Mouse (Mus musculus): ENCODE data around the gene Slc16a11. TPM values are rescaled to one million over a fixed set of nuclear protein-coding genes. Genes with fewer than 3 reads are reported as not detected.
"Not testable (repeated sequence)": the region's sequence is repeated elsewhere in the genome, so short reads cannot be mapped to it uniquely, and the experiment has no call there.

The Slc16a11 gene
- not detected in 2 replicates for total RNA-seq (2015; ENCODE audit: low replicate concordance)
- not detected in 2 replicates for total RNA-seq (2017; ENCODE audit: low replicate concordance)

GRCm38 (mm10) chr11:70212423-70212822 lies at the start of gene Slc16a11:
TSS of gene Slc16a11 (plus strand) at chr11:70212752.
- no peak for ATAC-seq (replicated peaks; ENCODE audit: low FRiP score, poor library complexity, severe bottlenecking)

- ATAC-seq (replicated peaks; ENCODE audit: low FRiP score, poor library complexity, severe bottlenecking): no peak
Measured at GRCm38 (mm10) chr11:70165972-70166921, 46.3 kb upstream of the Slc16a11 start.

GRCm38 (mm10) chr11:70168136-70168535 lies 44.4 kb upstream of the Slc16a11 start:
- ATAC-seq (replicated peaks; ENCODE audit: low FRiP score, poor library complexity, severe bottlenecking): no peak

GRCm38 (mm10) chr11:70169471-70169870 lies 43.1 kb upstream of the Slc16a11 start:
- not testable (repeated sequence) for ATAC-seq (replicated peaks; ENCODE audit: low FRiP score, poor library complexity, severe bottlenecking)

- no peak for ATAC-seq (replicated peaks; ENCODE audit: low FRiP score, poor library complexity, severe bottlenecking)
Measured at GRCm38 (mm10) chr11:70170291-70170690, 42.3 kb upstream of the Slc16a11 start.

- no peak for ATAC-seq (replicated peaks; ENCODE audit: low FRiP score, poor library complexity, severe bottlenecking)
Measured at GRCm38 (mm10) chr11:70171181-70171580, 41.4 kb upstream of the Slc16a11 start.

GRCm38 (mm10) chr11:70171847-70172246 lies 40.7 kb upstream of the Slc16a11 start:
- 0 out of 2 replicates have a peak, but pooled peaks have one; percentile 57 for ATAC-seq (replicated peaks; ENCODE audit: low FRiP score, poor library complexity, severe bottlenecking)

GRCm38 (mm10) chr11:70172298-70172697 lies 40.3 kb upstream of the Slc16a11 start:
- no peak for ATAC-seq (replicated peaks; ENCODE audit: low FRiP score, poor library complexity, severe bottlenecking)

- no peak for ATAC-seq (replicated peaks; ENCODE audit: low FRiP score, poor library complexity, severe bottlenecking)
Measured at GRCm38 (mm10) chr11:70174491-70174890, 38.1 kb upstream of the Slc16a11 start.

- ATAC-seq (replicated peaks; ENCODE audit: low FRiP score, poor library complexity, severe bottlenecking): no peak
Measured at GRCm38 (mm10) chr11:70177647-70178046, 34.9 kb upstream of the Slc16a11 start.

GRCm38 (mm10) chr11:70178311-70178710 lies 34.2 kb upstream of the Slc16a11 start:
- no peak for ATAC-seq (replicated peaks; ENCODE audit: low FRiP score, poor library complexity, severe bottlenecking)

GRCm38 (mm10) chr11:70178756-70179155 lies 33.8 kb upstream of the Slc16a11 start:
- no peak for ATAC-seq (replicated peaks; ENCODE audit: low FRiP score, poor library complexity, severe bottlenecking)

- ATAC-seq (replicated peaks; ENCODE audit: low FRiP score, poor library complexity, severe bottlenecking): no peak
Measured at GRCm38 (mm10) chr11:70179401-70179800, 33.2 kb upstream of the Slc16a11 start.

- no peak for ATAC-seq (replicated peaks; ENCODE audit: low FRiP score, poor library complexity, severe bottlenecking)
Measured at GRCm38 (mm10) chr11:70180496-70180895, 32.1 kb upstream of the Slc16a11 start.

GRCm38 (mm10) chr11:70185120-70185519 lies 27.4 kb upstream of the Slc16a11 start:
- ATAC-seq (replicated peaks; ENCODE audit: low FRiP score, poor library complexity, severe bottlenecking): no peak

GRCm38 (mm10) chr11:70189319-70190134 lies 23.0 kb upstream of the Slc16a11 start:
- no peak for ATAC-seq (replicated peaks; ENCODE audit: low FRiP score, poor library complexity, severe bottlenecking)

- no peak for ATAC-seq (replicated peaks; ENCODE audit: low FRiP score, poor library complexity, severe bottlenecking)
Measured at GRCm38 (mm10) chr11:70191188-70191587, 21.4 kb upstream of the Slc16a11 start.

- ATAC-seq (replicated peaks; ENCODE audit: low FRiP score, poor library complexity, severe bottlenecking): no peak
Measured at GRCm38 (mm10) chr11:70192157-70192556, 20.4 kb upstream of the Slc16a11 start.

- no peak for ATAC-seq (replicated peaks; ENCODE audit: low FRiP score, poor library complexity, severe bottlenecking)
Measured at GRCm38 (mm10) chr11:70193354-70194285, 18.9 kb upstream of the Slc16a11 start.
